Mouse (Mus musculus): ENCODE data around the gene H1f0.
"Not testable (repeated sequence)": the region's sequence is repeated elsewhere in the genome, so short reads cannot be mapped to it uniquely, and the experiment has no call there.

H1f0 gene

GRCm38 (mm10) chr15:79006638-79007037 lies 21.6 kb upstream of the H1f0 start:
- DNase-seq = no peak

GRCm38 (mm10) chr15:79007059-79007458 lies 21.2 kb upstream of the H1f0 start:
- DNase-seq = no peak

- not testable (repeated sequence) for DNase-seq
These were observed 20.4 kb upstream of the H1f0 start for GRCm38 (mm10) chr15:79007836-79008235.

- DNase-seq = no peak
These were observed 18.5 kb upstream of the H1f0 start for GRCm38 (mm10) chr15:79009734-79010133.

- no peak for DNase-seq
These were observed 16.7 kb upstream of the H1f0 start for GRCm38 (mm10) chr15:79011550-79011949.

- DNase-seq = no peak
These were observed 14.9 kb upstream of the H1f0 start for GRCm38 (mm10) chr15:79013382-79013781.

GRCm38 (mm10) chr15:79018191-79018590 lies 10.1 kb upstream of the H1f0 start:
- no peak for DNase-seq

- no peak for DNase-seq
These were observed 9.4 kb upstream of the H1f0 start for GRCm38 (mm10) chr15:79018886-79019285.

- no peak for DNase-seq
These were observed 5.5 kb upstream of the H1f0 start for GRCm38 (mm10) chr15:79022671-79023230.

GRCm38 (mm10) chr15:79023366-79023765 lies 4.9 kb upstream of the H1f0 start:
- no peak for DNase-seq

GRCm38 (mm10) chr15:79025687-79026308 lies 2.5 kb upstream of the H1f0 start:
- peak; percentile 41 for DNase-seq

- DNase-seq = no peak
These were observed 1.5 kb upstream of the H1f0 start for GRCm38 (mm10) chr15:79026511-79027290.

- no peak for DNase-seq
These were observed 702 bp upstream of the H1f0 start for GRCm38 (mm10) chr15:79027291-79028205.

GRCm38 (mm10) chr15:79028823-79029484 lies 704 bp downstream of the H1f0 start:
- DNase-seq = no peak

GRCm38 (mm10) chr15:79029519-79030241 lies 1.4 kb downstream of the H1f0 start:
- DNase-seq = no peak

- DNase-seq = peak; percentile 77
These were observed 2.5 kb downstream of the H1f0 start for GRCm38 (mm10) chr15:79030551-79031435.

- DNase-seq = not testable (repeated sequence)
These were observed 3.7 kb downstream of the H1f0 start for GRCm38 (mm10) chr15:79031908-79032307.

- DNase-seq = peak; percentile 77
These were observed 9.7 kb downstream of the H1f0 start for GRCm38 (mm10) chr15:79037913-79038328.

GRCm38 (mm10) chr15:79038331-79038730 lies 10.1 kb downstream of the H1f0 start:
- DNase-seq = no peak

GRCm38 (mm10) chr15:79038853-79039252 lies 10.6 kb downstream of the H1f0 start:
- peak; percentile 65 for DNase-seq
